Mouse (Mus musculus) embryonic fibroblast, embryonic 13.5 days (primary cell): Measurements from ENCODE around the gene Galnt10. TPM values are rescaled to one million over a fixed set of nuclear protein-coding genes. Genes with fewer than 3 reads are reported as not detected.

ENCODE experiments used
- H3K27ac ChIP-seq: 2 replicates; pipeline ENCODE4 v1.5.1; 2012; ENCODE audit warnings: low read length, control low read depth, inconsistent platforms; ENCODE audit not compliant: insufficient read depth
- H3K4me1 ChIP-seq: 2 replicates; pipeline ENCODE4 v1.6.1; 2011; ENCODE audit warnings: low read length; ENCODE audit not compliant: control insufficient read depth, insufficient read depth
- H3K4me3 ChIP-seq: 2 replicates; pipeline ENCODE4 v1.5.1; 2011; ENCODE audit warnings: mild to moderate bottlenecking, control low read depth, low read length; ENCODE audit not compliant: insufficient read depth
- CTCF ChIP-seq: IDR thresholded peaks from 2 replicates; pipeline ENCODE4 v1.5.1; 2011; ENCODE audit warnings: mild to moderate bottlenecking, control low read depth, low read length, moderate library complexity, borderline replicate concordance; ENCODE audit not compliant: insufficient read depth
- POLR2A ChIP-seq: IDR thresholded peaks from 2 replicates; pipeline ENCODE4 v1.6.1; 2011; ENCODE audit warnings: low read depth, mild to moderate bottlenecking, control low read depth, low read length, moderate library complexity
- polyA plus RNA-seq: library from polyadenylated mRNA; stranded (reverse); fragments of >200 nt; gene quantifications from 2 replicates; pipeline ENCODE4 v1.2.4, GENCODE M21; 2011; ENCODE audit warnings: low read depth; ENCODE audit not compliant: missing spikeins, insufficient read length

Gene Galnt10
- polyA plus RNA-seq, 1 experiment, result 51.8 TPM

GRCm38 (mm10) chr11:57713960-57714359 lies 68.7 kb downstream of the Galnt10 start:
- 0 out of 2 replicates have a peak, but pooled peaks cover 2% of the 10 kb centered on the region for H3K4me1 ChIP-seq
- H3K27ac ChIP-seq, result no peak overlapping the region
- TF ChIP-seq CTCF, result no peak
- TF ChIP-seq POLR2A, result no peak
- H3K4me3 ChIP-seq, result no peak overlapping the region

- Histone ChIP-seq H3K4me3 (no peak overlapping the region), H3K27ac (no peak overlapping the region), H3K4me1 (peaks cover 5% of the 10 kb centered on the region; the same call in 1 of the 2 replicates)
- TF ChIP-seq POLR2A (no peak), CTCF (no peak)
Observed at GRCm38 (mm10) chr11:57716721-57717120, 71.5 kb downstream of the Galnt10 start.

GRCm38 (mm10) chr11:57717432-57717831 lies 72.2 kb downstream of the Galnt10 start:
- Histone ChIP-seq H3K27ac (no peak overlapping the region), H3K4me3 (no peak overlapping the region), H3K4me1 (peaks cover 5% of the 10 kb centered on the region; the same call in 1 of the 2 replicates)
- TF ChIP-seq POLR2A (no peak), CTCF (no peak)

GRCm38 (mm10) chr11:57718081-57718480 lies 72.8 kb downstream of the Galnt10 start:
- Histone ChIP-seq H3K27ac (peak overlapping the region; percentile 95), H3K4me1 (peaks cover 5% of the 10 kb centered on the region; the same call in 1 of the 2 replicates), H3K4me3 (no peak overlapping the region)
- TF ChIP-seq POLR2A (no peak), CTCF (no peak)

GRCm38 (mm10) chr11:57719631-57720030 lies 74.4 kb downstream of the Galnt10 start:
- H3K27ac ChIP-seq, result peak overlapping the region; percentile 95
- peaks cover 5% of the 10 kb centered on the region; the same call in 1 of the 2 replicates for H3K4me1 ChIP-seq
- no peak overlapping the region for H3K4me3 ChIP-seq
- TF ChIP-seq POLR2A (peak; percentile 43; the same call in 1 of the 2 replicates), CTCF (no peak)

GRCm38 (mm10) chr11:57720076-57720475 lies 74.8 kb downstream of the Galnt10 start:
- no peak; the same call in 1 of the 2 replicates for TF ChIP-seq POLR2A
- Histone ChIP-seq H3K27ac (peak overlapping the region; percentile 86), H3K4me1 (peaks cover 5% of the 10 kb centered on the region; the same call in 1 of the 2 replicates), H3K4me3 (no peak overlapping the region)

GRCm38 (mm10) chr11:57724791-57725463 lies 79.7 kb downstream of the Galnt10 start:
- no peak for TF ChIP-seq POLR2A
- TF ChIP-seq CTCF, result 0 out of 2 replicates have a peak, but pooled peaks have one; percentile 36

GRCm38 (mm10) chr11:57725926-57726325 lies 80.7 kb downstream of the Galnt10 start:
- TF ChIP-seq CTCF, result no peak
- no peak for TF ChIP-seq POLR2A
- no peak overlapping the region for H3K27ac ChIP-seq
- no peaks in the 10 kb centered on the region for H3K4me1 ChIP-seq
- H3K4me3 ChIP-seq, result no peak overlapping the region

More at GRCm38 (mm10) chr11:57724791-57725463, 79.7 kb downstream of the Galnt10 start:
- no peak overlapping the region for H3K4me3 ChIP-seq
- H3K27ac ChIP-seq, result no peak overlapping the region
- H3K4me1 ChIP-seq, result peaks cover 3% of the 10 kb centered on the region; the same call in 1 of the 2 replicates

GRCm38 (mm10) chr11:57727303-57727969 lies 82.2 kb downstream of the Galnt10 start:
- H3K4me1 ChIP-seq, result no peaks in the 10 kb centered on the region
- TF ChIP-seq POLR2A, result no peak
- no peak for TF ChIP-seq CTCF

More at GRCm38 (mm10) chr11:57727303-57727969, 82.2 kb downstream of the Galnt10 start:
- Histone ChIP-seq H3K27ac (no peak overlapping the region), H3K4me3 (no peak overlapping the region)
